Mouse (Mus musculus) regulatory T cell (primary cell): ENCODE measurements around the gene Slc22a2.
"Not testable (repeated sequence)": the region's sequence is repeated elsewhere in the genome, so short reads cannot be mapped to it uniquely, and the experiment has no call there.

Source experiments
- in situ Hi-C: fragments of 300-600 bp; cut with MboI, MseI; formaldehyde crosslinking; loops from one replicate; pipeline ENCODE4 v1.15.1; 2025; ENCODE audit warnings: high pct_unique_total_duplicates

Slc22a2 gene

GRCm38 (mm10) chr17:12583991-12584390 lies at the start of gene Slc22a2:
Slc22a2 (plus strand) TSS chr17:12584132.
- in situ Hi-C loops: no loop called here

GRCm38 (mm10) chr17:12534353-12535145 lies 49.4 kb upstream of the Slc22a2 start:
- in situ Hi-C loops: loop anchor here (5.0 kb wide), 4 partner anchors 47 to 273 kb away; no protein-coding TSS in a partner anchor

DNA sequence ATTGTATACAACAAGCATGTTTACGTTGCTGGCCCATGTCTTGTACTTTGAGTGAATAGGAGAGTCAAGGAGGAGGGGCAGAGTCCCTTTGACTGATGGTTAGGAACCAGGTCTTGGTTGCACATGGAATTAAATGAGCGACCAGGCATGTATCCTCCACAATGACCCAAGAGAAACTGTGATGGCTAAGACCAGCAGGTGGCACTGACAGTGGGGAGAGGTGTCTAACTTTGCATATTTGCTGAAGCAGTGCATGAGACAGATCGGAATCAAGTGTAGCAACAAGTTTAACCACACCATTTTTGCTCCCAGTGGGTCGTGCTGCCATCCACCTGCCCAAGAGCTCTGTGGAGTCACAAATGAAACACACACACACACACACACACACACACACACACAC lies 21.7 kb upstream of the Slc22a2 start:
- in situ Hi-C loops: no loop called here

GRCm38 (mm10) chr17:12564481-12565000 lies 19.4 kb upstream of the Slc22a2 start:
- in situ Hi-C loops: not testable (repeated sequence)

DNA sequence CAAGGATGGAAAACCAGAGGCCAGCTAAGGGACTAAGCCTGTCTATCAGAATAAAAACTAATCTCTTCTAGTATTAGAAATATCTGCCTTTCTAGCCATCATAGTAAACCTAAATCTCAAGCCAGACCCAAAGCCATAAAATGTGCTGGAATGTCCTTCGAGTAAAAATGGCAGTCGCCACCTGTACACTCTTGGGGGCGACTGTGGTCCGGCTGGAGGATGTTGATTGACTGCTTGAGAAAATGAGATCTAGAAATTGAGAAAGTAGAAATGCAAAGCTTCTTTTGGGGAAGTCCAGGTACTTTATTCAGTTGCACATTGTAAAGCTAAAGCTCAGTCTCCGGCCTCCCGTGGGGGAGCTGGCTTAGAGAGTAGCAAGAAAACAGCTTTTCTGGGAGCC lies 18.5 kb upstream of the Slc22a2 start:
- in situ Hi-C loops: loop anchor here (5.0 kb wide), 1 partner anchor 37 kb away; no protein-coding TSS in a partner anchor

DNA sequence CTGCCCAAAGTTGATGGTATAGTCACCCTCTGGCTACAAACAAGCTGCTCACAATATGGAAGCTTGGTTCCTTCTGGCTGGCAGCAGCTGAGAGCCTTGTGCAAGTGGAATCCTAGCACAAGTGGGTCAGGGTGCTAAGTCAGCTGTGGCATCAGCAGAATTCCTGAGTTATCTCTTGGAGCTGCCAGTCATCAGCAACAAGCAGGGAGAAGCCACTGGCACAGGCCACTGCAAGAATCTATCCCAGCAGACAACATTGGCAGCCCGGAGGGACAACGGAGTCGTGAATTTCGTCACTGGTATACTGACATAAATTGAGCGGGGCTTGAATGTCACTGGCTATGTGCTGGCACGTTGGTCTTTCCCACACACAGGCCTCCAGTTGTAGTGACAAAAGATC lies 12.6 kb upstream of the Slc22a2 start:
- in situ Hi-C loops: no loop called here

DNA sequence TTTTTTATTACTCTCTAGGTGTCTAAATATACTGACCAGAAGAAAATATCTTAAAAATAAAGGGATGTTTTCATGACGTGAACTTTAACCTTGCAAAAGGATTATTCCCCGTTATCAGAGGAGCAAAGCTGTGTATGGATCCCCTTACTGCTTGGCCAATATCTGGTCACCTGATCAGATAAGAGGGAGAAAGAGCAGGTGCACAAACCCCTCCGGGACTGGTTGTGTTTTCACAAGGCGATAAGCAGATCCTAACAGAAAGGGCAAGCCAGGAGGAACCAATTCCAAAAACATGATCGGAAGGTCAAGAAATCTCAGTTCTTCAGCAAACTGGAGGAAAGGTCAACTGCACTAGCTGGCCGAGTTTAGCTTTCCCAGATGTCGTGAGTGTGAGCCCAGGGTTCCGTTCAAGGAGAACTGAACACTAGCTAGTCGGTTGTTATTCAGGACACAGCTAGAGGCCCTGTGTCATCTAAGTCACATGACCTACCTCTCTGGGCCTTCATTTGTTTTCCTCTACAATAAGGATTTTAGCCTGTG lies 11.9 kb upstream of the Slc22a2 start:
- in situ Hi-C loops: no loop called here

DNA sequence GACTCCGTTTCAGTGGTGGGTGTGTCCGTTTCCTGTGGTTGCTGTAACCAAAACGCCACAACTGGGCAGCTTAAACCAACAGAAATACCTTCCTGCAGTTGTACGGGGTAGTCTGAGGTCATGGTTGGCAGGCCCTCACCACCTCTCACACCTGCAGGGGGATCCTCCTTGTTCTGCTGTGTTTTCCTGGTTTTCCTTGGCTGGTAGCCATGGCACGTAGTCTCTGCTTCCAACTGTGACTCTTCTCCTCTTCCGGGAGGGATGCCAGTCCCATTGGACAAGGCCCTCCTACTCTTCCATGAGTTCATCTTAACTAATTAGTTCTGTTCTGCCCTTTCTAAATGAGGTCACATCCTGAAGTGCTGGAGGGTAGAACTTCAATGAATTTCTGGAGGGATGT lies 8.5 kb upstream of the Slc22a2 start:
- in situ Hi-C loops: no loop called here

GRCm38 (mm10) chr17:12577096-12577495 lies 6.8 kb upstream of the Slc22a2 start:
- in situ Hi-C loops: no loop called here

GRCm38 (mm10) chr17:12585366-12585765 lies 1.4 kb downstream of the Slc22a2 start:
- in situ Hi-C loops: no loop called here

GRCm38 (mm10) chr17:12586966-12587365 lies 3.0 kb downstream of the Slc22a2 start:
- in situ Hi-C loops: no loop called here

DNA sequence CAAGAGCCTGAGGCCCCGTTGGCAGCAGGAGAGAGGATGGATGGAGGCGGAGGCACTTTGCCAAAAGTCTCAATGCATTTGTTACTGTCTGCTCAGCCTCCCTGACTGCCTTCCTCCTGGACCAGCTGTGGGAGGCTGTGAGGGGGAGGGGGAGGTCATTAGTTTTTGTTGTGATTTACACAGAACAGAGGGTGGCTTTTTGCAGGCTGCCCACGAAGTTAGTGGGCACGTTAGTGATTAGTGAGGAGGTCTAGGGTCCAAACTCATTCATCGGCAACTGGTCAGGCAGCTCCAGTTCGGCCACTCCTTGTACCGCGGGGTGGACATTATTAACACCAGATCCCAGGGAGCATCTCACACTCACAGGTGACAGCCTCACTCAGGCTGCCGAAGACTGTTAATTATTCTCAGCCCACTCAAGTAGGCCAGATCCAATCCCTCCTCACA lies 4.9 kb downstream of the Slc22a2 start:
- in situ Hi-C loops: no loop called here

- in situ Hi-C loops: no loop called here
Measured at GRCm38 (mm10) chr17:12590911-12591625, 7.1 kb downstream of the Slc22a2 start.

- in situ Hi-C loops: no loop called here
Measured at GRCm38 (mm10) chr17:12595846-12596515, 12.0 kb downstream of the Slc22a2 start.

- in situ Hi-C loops: no loop called here
Measured at GRCm38 (mm10) chr17:12606634-12607033, 22.7 kb downstream of the Slc22a2 start.

- in situ Hi-C loops: no loop called here
Measured at GRCm38 (mm10) chr17:12607202-12607601, 23.3 kb downstream of the Slc22a2 start.

DNA sequence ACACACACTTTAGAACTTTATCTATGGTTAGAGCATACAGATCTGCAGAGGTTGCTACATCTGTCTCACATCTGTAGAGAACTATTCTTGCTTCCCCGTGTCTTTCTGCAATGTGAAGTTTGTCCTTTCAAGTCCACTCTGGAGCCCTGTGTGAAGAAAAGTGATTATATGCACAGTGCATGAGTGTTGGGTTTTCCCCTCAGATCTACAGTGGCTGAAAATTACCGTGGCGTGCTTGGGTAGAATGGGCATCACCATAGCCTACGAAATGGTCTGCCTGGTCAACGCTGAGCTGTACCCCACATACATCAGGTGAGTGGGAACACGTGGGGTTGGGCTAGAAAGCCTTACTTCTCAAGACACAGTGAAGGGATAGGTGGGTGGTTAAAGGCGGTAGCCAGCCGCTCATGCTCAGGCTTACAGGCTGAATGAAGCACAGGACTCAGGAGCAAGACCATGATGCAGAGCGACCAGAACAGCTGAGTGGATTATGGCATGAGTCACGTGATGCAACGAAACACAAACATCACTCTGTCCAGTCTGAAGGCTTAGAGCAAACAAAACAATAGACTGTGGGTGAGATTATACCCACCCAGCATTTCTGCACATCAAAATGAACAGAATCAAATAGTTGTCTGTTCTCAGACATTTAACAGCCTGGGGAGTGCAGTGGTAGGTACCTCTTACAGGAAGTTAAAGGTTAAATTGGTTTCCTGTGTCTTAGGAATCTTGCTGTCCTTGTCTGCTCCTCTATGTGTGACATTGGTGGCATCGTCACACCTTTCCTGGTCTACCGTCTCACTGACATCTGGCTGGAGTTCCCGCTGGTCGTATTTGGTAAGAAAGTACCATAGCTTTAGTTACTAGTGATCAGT lies 30.8 kb downstream of the Slc22a2 start:
- in situ Hi-C loops: no loop called here

GRCm38 (mm10) chr17:12615429-12615828 lies 31.5 kb downstream of the Slc22a2 start:
- in situ Hi-C loops: no loop called here

DNA sequence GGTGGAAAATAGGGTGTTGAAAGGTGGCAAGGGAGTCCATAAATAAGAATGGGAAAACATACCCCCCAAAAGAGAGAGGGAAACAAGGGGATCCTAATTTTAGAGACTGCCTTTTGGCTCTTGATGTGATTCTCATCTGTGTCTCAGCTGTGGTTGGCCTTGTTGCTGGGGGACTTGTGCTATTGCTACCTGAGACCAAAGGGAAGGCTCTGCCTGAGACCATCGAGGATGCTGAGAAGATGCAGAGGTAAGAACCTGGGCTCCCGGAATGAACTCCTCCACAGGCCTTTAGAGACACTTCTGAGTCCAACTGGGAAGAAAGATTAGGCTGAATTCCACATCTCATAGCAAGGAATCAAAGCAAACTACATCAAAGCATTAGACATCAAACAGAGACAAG lies 35.7 kb downstream of the Slc22a2 start:
- in situ Hi-C loops: no loop called here

DNA sequence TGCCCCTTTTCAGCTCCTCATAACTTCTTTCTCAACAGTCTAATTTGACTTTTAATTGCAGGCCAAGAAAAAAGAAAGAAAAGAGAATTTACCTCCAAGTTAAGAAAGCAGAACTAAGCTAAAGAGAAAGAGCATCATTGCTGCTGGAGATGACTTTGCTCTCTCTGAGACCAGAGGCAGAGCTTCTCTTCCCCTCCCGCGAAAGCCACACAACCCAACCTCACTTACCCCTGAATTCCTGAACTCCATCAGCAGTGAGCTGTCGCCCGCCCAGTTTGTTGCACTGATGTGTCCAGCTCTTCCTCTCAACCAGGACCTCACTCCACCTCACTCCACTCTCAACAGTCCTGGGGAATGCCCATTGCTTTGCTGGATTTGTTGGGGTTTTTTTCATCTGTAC lies 44.1 kb downstream of the Slc22a2 start:
- in situ Hi-C loops: no loop called here
